ENCODE assay signal across 28 mouse cellular contexts in the genomic region with DNA sequence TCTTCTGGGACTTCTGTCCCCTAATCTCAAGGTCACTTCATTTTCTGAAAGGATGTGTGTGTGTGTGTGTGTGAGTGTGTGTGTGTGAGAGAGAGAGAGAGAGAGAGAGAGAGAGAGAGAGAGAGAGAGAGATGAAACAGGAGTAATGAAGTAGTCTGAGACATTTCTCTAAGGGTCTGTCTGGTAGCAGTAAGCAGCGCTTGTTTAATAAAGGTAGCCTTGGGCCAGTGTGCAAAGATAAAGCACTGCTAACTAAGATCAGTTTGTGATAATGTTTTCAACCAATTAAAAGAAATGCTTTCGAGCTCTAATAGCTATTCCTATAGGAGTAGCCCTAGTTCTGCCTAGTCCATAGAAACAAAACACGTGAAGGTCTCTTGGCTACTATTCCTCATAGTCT.
"Had no signal": no experiment of that assay in that cellular context is flagged by ENCODE, and none has a peak within 500 bp of the region (broad histone marks: within the 10 kb centered on the region; RNA-seq: fewer than 3 reads in every experiment).

No protein-coding gene starts in this region.

- H3K4me3 ChIP-seq: embryonic facial prominence, embryonic 10.5 days; embryonic facial prominence, embryonic 12.5 days; embryonic facial prominence, embryonic 13.5 days; embryonic facial prominence, embryonic 15.5 days; erythroblast, embryonic 14.5 days; forebrain, embryonic 10.5 days; forebrain, embryonic 12.5 days; forebrain, embryonic 13.5 days; forebrain, embryonic 15.5 days; gastrocnemius, adult 2 months had no signal

- H3K36me3 ChIP-seq: embryonic facial prominence, embryonic 10.5 days; embryonic facial prominence, embryonic 12.5 days; embryonic facial prominence, embryonic 13.5 days; embryonic facial prominence, embryonic 15.5 days; forebrain, embryonic 10.5 days; forebrain, embryonic 12.5 days; forebrain, embryonic 15.5 days had no signal

- H3K27me3 ChIP-seq: embryonic facial prominence, embryonic 12.5 days; embryonic facial prominence, embryonic 13.5 days; embryonic facial prominence, embryonic 15.5 days; forebrain, embryonic 12.5 days; forebrain, embryonic 13.5 days; forebrain, embryonic 15.5 days had no signal

- H3K4me1 ChIP-seq: embryonic facial prominence, embryonic 10.5 days; embryonic facial prominence, embryonic 12.5 days; embryonic facial prominence, embryonic 13.5 days; embryonic facial prominence, embryonic 15.5 days; forebrain, embryonic 10.5 days; forebrain, embryonic 12.5 days; forebrain, embryonic 13.5 days; forebrain, embryonic 15.5 days had no signal

- H3K9me3 ChIP-seq: embryonic facial prominence, embryonic 10.5 days; embryonic facial prominence, embryonic 12.5 days; embryonic facial prominence, embryonic 13.5 days; embryonic facial prominence, embryonic 15.5 days; forebrain, embryonic 10.5 days; forebrain, embryonic 12.5 days; forebrain, embryonic 13.5 days; forebrain, embryonic 15.5 days had no signal

- H3K4me2 ChIP-seq: embryonic facial prominence, embryonic 12.5 days; embryonic facial prominence, embryonic 13.5 days; embryonic facial prominence, embryonic 15.5 days; forebrain, embryonic 12.5 days; forebrain, embryonic 13.5 days; forebrain, embryonic 15.5 days had no signal

- ATAC-seq: forebrain, embryonic 13.5 days; forebrain, embryonic 14.5 days; forebrain, embryonic 15.5 days; forebrain, embryonic 16.5 days; forebrain, postnatal 0 days had no signal

- H3K27ac ChIP-seq: embryonic facial prominence, embryonic 10.5 days; embryonic facial prominence, embryonic 12.5 days; embryonic facial prominence, embryonic 13.5 days; embryonic facial prominence, embryonic 15.5 days; forebrain, embryonic 10.5 days; forebrain, embryonic 12.5 days; forebrain, embryonic 13.5 days; forebrain, embryonic 15.5 days; gastrocnemius, adult 2 months had no signal

- H3K9ac ChIP-seq: embryonic facial prominence, embryonic 12.5 days; embryonic facial prominence, embryonic 13.5 days; embryonic facial prominence, embryonic 15.5 days; forebrain, embryonic 12.5 days; forebrain, embryonic 13.5 days; forebrain, embryonic 15.5 days; forebrain, postnatal 0 days had no signal

- DNase-seq: cerebellum, adult 18-20 months; cerebellum, adult 2 months; cerebellum, adult 8-10 months; cerebellum, adult 9-10 months; cerebellum, adult 9-11 months; cerebellum, postnatal 10 days; cerebellum, postnatal 14 days; cerebellum, postnatal 25 days; cerebellum, postnatal 36 days; embryo, embryonic 11 days; forebrain, postnatal 0 days; gastrocnemius, adult 2 months; gastrocnemius, postnatal 10 days; gastrocnemius, postnatal 14 days; gastrocnemius, postnatal 25 days; gastrocnemius, postnatal 36 days; heart, adult 11 months had no signal
